Mouse (Mus musculus): ENCODE measurements around the gene Arap2. TPM values are rescaled to one million over a fixed set of nuclear protein-coding genes. Genes with fewer than 3 reads are reported as not detected.

The Arap2 gene
- total RNA-seq, 2 experiments from 2014 or later: 1.4 to 1.9 TPM

DNA sequence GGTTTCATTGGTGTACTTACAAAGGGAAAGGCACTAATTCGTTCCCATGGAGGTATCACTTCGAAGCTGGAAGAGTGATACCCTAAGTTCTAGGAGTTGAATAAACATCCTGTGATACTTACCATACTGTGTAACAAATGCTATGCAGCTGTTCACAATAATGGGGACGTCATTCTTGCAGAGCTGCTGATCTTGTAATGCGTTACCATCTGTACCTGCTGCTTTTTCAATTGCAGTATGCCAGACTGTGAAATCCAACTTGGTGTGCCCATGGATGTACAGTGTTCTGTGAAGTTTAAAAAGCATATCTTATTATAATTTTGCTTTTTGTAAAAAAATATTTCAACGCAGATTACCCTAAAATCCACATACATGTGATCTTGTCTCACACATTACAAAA, 112.0 kb downstream of the Arap2 start:
- DNase-seq: no peak
- intact Hi-C loops (cut with DNase I; ENCODE audit: low total_unique reads): no loop called here

- intact Hi-C loops (cut with DNase I; ENCODE audit: low total_unique reads): no loop called here
- DNase-seq: no peak
Measured at GRCm38 (mm10) chr5:62642330-62642729, 123.6 kb downstream of the Arap2 start.

- intact Hi-C loops (cut with DNase I; ENCODE audit: low total_unique reads): no loop called here
- no peak for DNase-seq
Measured at GRCm38 (mm10) chr5:62640501-62640900, 125.5 kb downstream of the Arap2 start.

GRCm38 (mm10) chr5:62636341-62636740, 129.6 kb downstream of the Arap2 start:
- DNase-seq: no peak
- intact Hi-C loops (cut with DNase I; ENCODE audit: low total_unique reads): no loop called here

DNA sequence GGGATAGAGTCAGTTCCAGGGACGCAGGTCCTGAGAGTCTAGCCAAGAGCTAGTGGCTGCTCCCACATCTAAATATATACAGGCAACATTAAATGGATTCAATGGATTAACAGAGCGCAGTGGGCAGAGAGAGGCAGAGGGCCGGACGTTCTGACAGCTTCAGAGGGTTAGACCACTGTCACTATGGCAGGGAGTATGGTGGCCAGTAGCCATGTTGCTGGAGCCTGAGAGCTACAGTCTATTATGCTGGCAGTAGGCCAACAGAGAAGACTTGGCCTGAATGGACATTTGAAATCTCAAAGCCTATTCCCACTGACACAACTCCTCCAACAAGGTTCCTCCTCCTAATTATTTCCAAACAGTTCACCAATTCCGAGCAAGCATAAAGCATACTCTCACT, 137.1 kb downstream of the Arap2 start:
- intact Hi-C loops (cut with DNase I; ENCODE audit: low total_unique reads): no loop called here
- DNase-seq: no peak

DNA sequence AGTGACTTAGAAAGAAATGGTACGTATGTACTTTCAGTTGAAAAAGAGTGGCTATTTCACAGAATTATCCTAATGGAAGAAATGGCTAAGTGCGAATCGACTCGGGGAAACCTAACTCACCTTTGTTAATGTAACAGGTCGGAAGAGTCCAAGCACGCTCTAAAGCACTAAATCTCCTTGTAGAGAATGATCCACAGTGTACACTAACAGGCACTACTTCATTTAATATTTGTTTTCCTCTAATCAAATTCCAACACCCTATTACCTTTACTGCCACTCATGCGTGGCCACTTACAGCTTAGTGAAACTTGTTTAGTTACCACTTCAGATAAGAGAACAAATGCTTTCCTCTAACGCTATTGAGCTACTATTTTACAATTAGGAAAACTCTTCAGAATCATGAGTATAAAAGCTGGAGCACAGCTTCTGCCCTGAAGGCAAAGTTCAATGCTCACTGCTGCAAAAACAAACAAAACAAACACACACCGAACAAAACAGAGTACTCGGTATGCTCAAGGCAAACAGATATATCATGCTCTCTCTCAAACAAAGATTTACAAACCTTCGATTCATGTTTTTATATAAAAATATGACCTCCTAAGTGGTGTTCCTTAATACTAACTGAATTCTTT, 143.0 kb downstream of the Arap2 start:
- no peak for DNase-seq
- intact Hi-C loops (cut with DNase I; ENCODE audit: low total_unique reads): no loop called here

DNA sequence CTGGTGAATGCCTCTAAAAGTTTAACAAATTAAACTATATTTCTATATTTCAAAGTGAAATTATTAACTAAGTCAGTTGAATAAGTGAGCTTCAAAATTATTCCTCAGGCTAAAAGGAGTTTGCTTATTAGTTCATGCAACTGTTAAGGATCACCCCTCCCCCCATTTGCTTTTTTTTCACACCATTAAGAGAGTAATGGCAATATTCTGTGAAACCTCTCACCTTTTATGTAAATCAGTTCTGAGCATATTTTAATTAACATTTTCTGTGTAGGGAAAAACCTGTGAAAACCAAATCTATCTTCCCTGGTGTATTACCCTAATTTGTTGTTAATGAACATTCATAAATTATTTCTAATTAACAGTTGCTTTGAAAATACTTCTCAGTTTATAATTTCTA, 147.7 kb downstream of the Arap2 start:
- intact Hi-C loops (cut with DNase I; ENCODE audit: low total_unique reads): no loop called here

GRCm38 (mm10) chr5:62611990-62612389, 154.0 kb downstream of the Arap2 start:
- intact Hi-C loops (cut with DNase I; ENCODE audit: low total_unique reads): no loop called here
- DNase-seq: no peak

More for the DNA sequence above, 147.7 kb downstream of the Arap2 start:
- no peak for DNase-seq

DNA sequence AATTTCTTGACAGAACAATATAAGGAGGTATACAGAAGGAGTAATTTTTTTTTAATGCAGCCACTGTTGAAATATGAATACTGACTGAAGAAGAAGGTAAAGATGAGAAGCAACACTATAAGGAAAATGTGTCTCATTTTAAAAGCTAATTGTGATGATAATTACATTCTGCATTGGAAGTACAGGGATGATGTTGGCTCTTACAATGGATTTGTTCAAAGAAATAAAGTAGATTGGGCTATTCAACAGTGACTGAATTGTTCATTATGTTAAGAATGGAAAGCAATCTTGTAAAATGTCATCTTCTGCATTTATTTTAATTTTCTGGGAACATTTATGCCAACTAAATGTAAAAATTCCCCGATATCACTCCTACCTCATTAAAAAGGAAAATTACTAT, 178.6 kb downstream of the Arap2 start:
- no peak for DNase-seq

DNA sequence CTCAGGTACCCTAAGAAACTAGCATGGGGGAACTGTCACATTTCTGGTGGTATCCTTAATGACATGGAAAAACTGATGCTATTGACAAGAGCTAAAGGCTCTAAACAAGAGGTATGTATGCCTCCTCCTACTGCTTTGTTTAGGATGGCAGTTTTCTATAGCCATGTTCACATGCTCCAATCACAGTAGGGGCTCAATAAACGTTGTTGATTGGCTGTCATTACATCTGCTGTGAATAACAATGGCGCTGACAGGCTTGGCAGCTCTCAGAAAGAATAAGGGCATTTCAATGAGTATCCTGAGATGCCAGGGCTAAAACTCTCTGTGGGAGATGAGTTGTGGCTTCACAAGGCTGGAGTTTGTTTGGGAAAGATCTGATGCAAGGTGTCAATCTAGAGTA, 183.3 kb downstream of the Arap2 start:
- no peak for DNase-seq
- intact Hi-C loops (cut with DNase I; ENCODE audit: low total_unique reads): no loop called here

More for the DNA sequence above, 178.6 kb downstream of the Arap2 start:
- intact Hi-C loops (cut with DNase I; ENCODE audit: low total_unique reads): no loop called here

DNA sequence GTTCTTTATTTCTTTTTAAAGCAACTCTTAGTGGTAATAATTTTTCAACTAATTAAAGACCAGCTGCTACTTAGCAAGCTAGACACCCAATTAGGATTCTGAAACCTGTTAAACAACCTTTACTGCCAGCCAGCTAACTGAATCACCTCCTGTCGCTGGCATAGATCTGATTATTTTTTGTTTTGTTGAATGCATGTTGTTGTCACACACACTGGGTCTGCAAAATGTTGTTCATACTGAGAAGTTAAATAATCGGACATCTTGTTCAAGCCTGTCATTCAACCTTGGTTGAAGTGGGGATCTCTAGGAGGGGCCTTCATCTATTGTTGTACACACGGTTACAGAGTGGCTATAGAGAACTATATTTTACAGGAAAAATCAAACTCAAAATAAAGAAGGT, 184.3 kb downstream of the Arap2 start:
- intact Hi-C loops (cut with DNase I; ENCODE audit: low total_unique reads): no loop called here
- DNase-seq: no peak

GRCm38 (mm10) chr5:62574336-62574844, 191.6 kb downstream of the Arap2 start:
- intact Hi-C loops (cut with DNase I; ENCODE audit: low total_unique reads): no loop called here
- no peak for DNase-seq

Other genes starting within 250 kb of the Arap2 start
- not detected for gene Dthd1, start 47.7 kb upstream of the Arap2 start, total RNA-seq (2021)

Measured in gastrocnemius, postnatal 14 days (tissue).